Mouse (Mus musculus): ENCODE data around the gene H2al1a. TPM values are rescaled to one million over a fixed set of nuclear protein-coding genes. Genes with fewer than 3 reads are reported as not detected.

The H2al1a gene
- total RNA-seq, 2 experiments from 2014 or later, result not detected

DNA sequence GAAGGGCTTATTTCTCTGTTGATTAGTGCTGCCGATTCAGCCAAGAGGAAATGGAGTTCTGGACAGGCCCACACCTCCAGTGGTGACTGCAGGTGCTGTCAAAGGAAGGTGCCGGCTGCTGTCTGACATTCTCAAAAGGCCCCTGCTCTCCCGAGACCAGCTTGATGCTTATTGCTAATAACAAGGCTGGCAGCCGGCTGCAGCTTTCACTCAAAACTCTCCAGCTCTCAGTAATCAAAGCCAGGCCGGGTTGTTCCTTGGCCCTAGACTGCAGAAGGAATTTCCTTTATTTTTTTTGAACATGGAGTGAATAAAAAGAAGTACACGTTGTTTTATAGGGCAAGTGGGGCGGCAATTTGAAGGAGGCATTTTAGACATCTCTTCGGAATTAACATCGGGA, 46.7 kb downstream of the H2al1a start:
- no peak for DNase-seq

DNA sequence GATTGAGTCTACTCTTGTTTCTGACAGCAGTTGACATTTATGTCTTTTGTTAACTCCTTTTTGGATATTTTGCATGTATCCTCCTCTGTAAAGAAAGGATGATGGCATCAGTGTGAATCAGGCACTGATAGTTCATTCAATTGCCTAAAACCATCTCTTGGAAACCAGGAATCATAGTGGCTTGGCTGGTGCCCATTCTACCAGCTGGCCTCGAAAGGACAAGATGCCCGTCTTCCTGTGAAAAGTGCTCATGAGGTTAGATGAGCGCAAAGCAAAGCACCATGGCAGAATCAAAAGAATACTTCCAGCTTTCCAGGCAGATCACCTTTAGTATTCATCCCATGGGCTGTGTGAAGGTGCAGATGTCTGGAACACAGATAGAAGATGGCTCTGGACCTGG, 47.7 kb downstream of the H2al1a start:
- DNase-seq, result no peak

Other genes starting within 250 kb of the H2al1a start
- gene H2al1b, start 3.2 kb downstream of the H2al1a start, total RNA-seq (2021), result not detected
- gene H2al1c, start 6.4 kb downstream of the H2al1a start, total RNA-seq (2021), result not detected
- not detected for gene H2al1d, start 9.6 kb downstream of the H2al1a start, total RNA-seq (2021)
- not detected for gene H2al1e, start 12.7 kb downstream of the H2al1a start, total RNA-seq (2021)
- not detected for gene H2al1f, start 15.9 kb downstream of the H2al1a start, total RNA-seq (2021)
- not detected for gene H2al1g, start 19.0 kb downstream of the H2al1a start, total RNA-seq (2021)
- gene H2al1h, start 22.2 kb downstream of the H2al1a start, total RNA-seq (2021), result not detected
- not detected for gene H2al1i, start 25.4 kb downstream of the H2al1a start, total RNA-seq (2021)
- not detected for gene H2al1j, start 28.6 kb downstream of the H2al1a start, total RNA-seq (2021)

All from gastrocnemius, postnatal 10 days (tissue).